Mouse (Mus musculus): Measurements from ENCODE around the gene Gbx1. TPM values are rescaled to one million over a fixed set of nuclear protein-coding genes. Genes with fewer than 3 reads are reported as not detected.

Gene Gbx1
- polyA plus RNA-seq, 1 experiment from 2014 or later = not detected

DNA sequence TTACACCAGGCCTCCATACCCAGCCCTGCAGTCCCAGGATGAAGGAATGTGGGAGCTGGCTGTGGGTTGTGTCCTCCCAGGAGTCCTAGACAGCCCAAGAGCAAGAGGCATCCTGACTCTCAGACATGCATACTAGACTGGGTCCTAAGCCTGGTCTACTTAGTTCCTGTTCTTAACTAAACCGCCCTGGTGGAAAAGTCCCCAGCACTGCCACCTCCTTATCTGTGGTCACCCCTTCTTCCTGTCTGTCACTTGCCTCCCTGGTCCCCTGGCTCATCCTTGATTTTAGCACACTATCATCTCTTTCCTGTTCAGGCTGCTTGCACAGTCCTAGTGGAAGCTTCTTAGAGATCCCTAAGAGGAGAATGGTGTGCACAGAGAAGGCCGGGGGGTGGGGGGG lies 21.5 kb downstream of the Gbx1 start:
- H3K27me3 ChIP-seq (ENCODE audit: insufficient read depth, low read length) = peaks cover 16% of the 10 kb centered on the region
- H3K4me2 ChIP-seq (replicated peaks; ENCODE audit: low read depth, low read length) = no peak overlapping the region
- WGBS = 57% methylated on average over 2 of the region's 2 CpGs
- no peak overlapping the region for H3K27ac ChIP-seq (ENCODE audit: low read length)
- peaks cover 15% of the 10 kb centered on the region for H3K36me3 ChIP-seq (ENCODE audit: insufficient read depth, low read length)
- no peak overlapping the region for H3K4me3 ChIP-seq (ENCODE audit: low read length)
- H3K9me3 ChIP-seq (ENCODE audit: low read length) = peaks cover 4% of the 10 kb centered on the region; the same call in 1 of the 2 replicates
- no peaks in the 10 kb centered on the region; the same call in 1 of the 2 replicates for H3K4me1 ChIP-seq (ENCODE audit: insufficient read depth, low read length)
- no peak overlapping the region for H3K9ac ChIP-seq (replicated peaks; ENCODE audit: low read length)
- no peak for ATAC-seq (ENCODE audit: low FRiP score, low TSS enrichment)

DNA sequence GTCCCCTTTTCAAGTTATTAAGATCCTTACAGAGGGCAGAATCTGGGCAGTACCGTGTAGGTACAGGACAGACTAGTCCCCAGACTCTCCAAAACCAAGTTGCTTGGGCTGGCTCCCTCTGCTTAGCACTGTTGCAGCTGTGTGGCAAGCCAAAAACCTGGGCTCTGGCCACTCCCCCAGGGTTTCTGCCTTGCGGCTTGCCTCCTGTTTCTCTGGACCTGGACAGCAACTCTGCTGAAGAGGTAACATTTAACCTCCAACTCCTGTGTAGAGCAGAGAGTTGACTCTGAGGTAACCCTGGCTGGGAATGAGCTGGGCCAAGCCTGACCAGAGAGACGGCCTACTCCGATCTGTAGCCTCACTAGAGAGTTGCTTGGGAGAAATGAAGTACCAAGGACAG lies 24.2 kb downstream of the Gbx1 start:
- peaks cover 16% of the 10 kb centered on the region for H3K27me3 ChIP-seq (ENCODE audit: insufficient read depth, low read length)
- H3K27ac ChIP-seq (ENCODE audit: low read length) = no peak overlapping the region
- no peak overlapping the region for H3K4me2 ChIP-seq (replicated peaks; ENCODE audit: low read depth, low read length)
- peaks cover 35% of the 10 kb centered on the region for H3K36me3 ChIP-seq (ENCODE audit: insufficient read depth, low read length)
- no peak overlapping the region for H3K4me3 ChIP-seq (ENCODE audit: low read length)
- ATAC-seq (ENCODE audit: low FRiP score, low TSS enrichment) = no peak
- peaks cover 7% of the 10 kb centered on the region for H3K4me1 ChIP-seq (ENCODE audit: insufficient read depth, low read length)
- 67% methylated on average over 4 of the region's 4 CpGs for WGBS
- H3K9me3 ChIP-seq (ENCODE audit: low read length) = no peaks in the 10 kb centered on the region
- H3K9ac ChIP-seq (replicated peaks; ENCODE audit: low read length) = no peak overlapping the region

DNA sequence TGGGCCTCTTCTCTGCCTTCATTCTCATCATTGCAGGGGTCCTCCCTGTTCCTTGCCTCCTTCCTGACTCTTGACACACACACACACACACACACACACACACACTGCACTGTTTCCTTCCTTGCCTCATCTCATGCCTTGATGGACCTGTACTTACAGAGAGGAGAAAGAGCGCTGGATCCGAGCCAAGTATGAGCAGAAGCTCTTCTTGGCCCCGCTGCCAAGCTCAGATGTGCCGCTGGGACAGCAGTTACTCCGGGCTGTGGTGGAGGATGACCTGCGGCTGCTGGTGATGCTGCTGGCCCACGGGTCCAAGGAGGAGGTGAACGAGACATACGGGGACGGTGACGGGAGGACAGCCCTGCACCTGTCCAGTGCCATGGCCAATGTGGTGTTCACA lies 26.2 kb downstream of the Gbx1 start:
- WGBS = 88% methylated on average over 11 of the region's 11 CpGs
- H3K4me3 ChIP-seq (ENCODE audit: low read length) = no peak overlapping the region
- no peaks in the 10 kb centered on the region for H3K9me3 ChIP-seq (ENCODE audit: low read length)
- H3K9ac ChIP-seq (replicated peaks; ENCODE audit: low read length) = no peak overlapping the region
- no peak overlapping the region for H3K4me2 ChIP-seq (replicated peaks; ENCODE audit: low read depth, low read length)
- peaks cover 13% of the 10 kb centered on the region for H3K27me3 ChIP-seq (ENCODE audit: insufficient read depth, low read length)
- peaks cover 40% of the 10 kb centered on the region for H3K36me3 ChIP-seq (ENCODE audit: insufficient read depth, low read length)
- ATAC-seq (ENCODE audit: low FRiP score, low TSS enrichment) = no peak
- no peak overlapping the region for H3K27ac ChIP-seq (ENCODE audit: low read length)
- H3K4me1 ChIP-seq (ENCODE audit: insufficient read depth, low read length) = peaks cover 7% of the 10 kb centered on the region

DNA sequence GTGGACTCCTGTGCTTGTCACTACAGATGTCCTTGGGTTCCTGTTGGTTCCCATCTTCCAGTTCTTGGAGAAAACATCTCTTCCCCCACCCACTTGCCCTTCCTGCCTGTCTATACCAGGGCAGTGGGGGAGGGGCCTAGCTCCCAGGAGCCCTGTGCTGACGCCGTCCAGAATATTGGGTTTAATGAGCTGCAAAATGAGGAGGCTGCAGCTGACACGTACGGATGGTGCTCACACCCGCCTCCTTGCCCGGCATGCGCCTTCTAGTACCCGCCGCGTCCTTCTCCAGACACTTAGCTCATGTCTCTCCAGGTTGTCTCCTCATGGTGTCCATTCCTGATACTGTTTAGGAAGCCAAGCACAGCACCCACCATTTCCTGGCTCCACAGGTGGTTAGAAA lies 27.9 kb downstream of the Gbx1 start:
- H3K9ac ChIP-seq (replicated peaks; ENCODE audit: low read length) = no peak overlapping the region
- peaks cover under 1% of the 10 kb centered on the region for H3K27me3 ChIP-seq (ENCODE audit: insufficient read depth, low read length)
- 52% methylated on average over 10 of the region's 10 CpGs for WGBS
- H3K4me2 ChIP-seq (replicated peaks; ENCODE audit: low read depth, low read length) = no peak overlapping the region
- ATAC-seq (ENCODE audit: low FRiP score, low TSS enrichment) = peak; percentile 8; the same call in 1 of the 2 replicates
- H3K36me3 ChIP-seq (ENCODE audit: insufficient read depth, low read length) = peaks cover 46% of the 10 kb centered on the region
- no peak overlapping the region for H3K27ac ChIP-seq (ENCODE audit: low read length)
- H3K9me3 ChIP-seq (ENCODE audit: low read length) = no peaks in the 10 kb centered on the region
- no peak overlapping the region for H3K4me3 ChIP-seq (ENCODE audit: low read length)
- peaks cover 7% of the 10 kb centered on the region for H3K4me1 ChIP-seq (ENCODE audit: insufficient read depth, low read length)

DNA sequence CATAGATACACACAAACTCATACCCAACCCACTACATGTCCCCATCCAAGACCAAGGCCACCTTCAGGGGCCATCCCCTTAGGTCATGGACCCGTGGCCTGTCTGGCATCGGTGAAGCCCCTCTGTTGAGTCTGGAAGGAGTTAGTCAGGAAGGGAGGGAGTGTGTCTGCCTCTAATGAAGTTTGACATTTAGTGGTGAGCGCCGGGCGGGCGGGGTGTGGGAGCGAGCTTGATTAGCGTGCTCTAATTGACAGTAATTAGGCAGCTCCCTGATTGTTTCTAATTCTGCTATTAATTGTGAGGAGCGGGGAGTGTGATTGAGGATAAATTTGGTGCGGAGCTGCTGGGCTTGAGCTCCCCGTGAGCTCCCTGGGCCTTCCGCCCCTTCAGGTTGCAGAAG lies 29.5 kb downstream of the Gbx1 start:
- WGBS = 72% methylated on average over 12 of the region's 12 CpGs
- H3K36me3 ChIP-seq (ENCODE audit: insufficient read depth, low read length) = peaks cover 55% of the 10 kb centered on the region
- no peak for ATAC-seq (ENCODE audit: low FRiP score, low TSS enrichment)

DNA sequence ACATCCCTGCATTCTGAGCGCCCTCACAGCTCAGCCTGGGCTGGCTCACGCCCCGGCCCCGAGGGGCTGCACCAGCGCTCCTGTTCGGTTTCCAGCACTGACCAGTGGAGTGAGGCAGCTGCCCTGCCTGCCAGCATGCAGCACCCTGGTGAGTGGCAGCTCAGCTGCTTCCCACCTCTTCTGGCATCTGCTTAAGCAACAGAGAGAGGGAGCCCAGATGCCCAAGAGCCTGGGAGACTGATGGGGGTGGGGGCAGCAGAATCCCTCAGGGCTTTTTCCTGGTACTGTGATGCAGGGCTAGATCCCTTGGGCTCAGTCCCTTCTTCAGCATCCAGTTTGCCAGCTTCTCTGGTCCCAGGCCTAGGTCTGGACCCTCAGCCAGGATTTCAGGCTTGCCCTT lies 30.2 kb downstream of the Gbx1 start:
- H3K9ac ChIP-seq (replicated peaks; ENCODE audit: low read length) = no peak overlapping the region
- no peaks in the 10 kb centered on the region for H3K27me3 ChIP-seq (ENCODE audit: insufficient read depth, low read length)
- no peak overlapping the region for H3K27ac ChIP-seq (ENCODE audit: low read length)
- 0 out of 2 replicates have a peak, but pooled peaks have one; percentile 27 for ATAC-seq (ENCODE audit: low FRiP score, low TSS enrichment)
- no peak overlapping the region for H3K4me3 ChIP-seq (ENCODE audit: low read length)
- peaks cover 7% of the 10 kb centered on the region; the same call in 1 of the 2 replicates for H3K4me1 ChIP-seq (ENCODE audit: insufficient read depth, low read length)
- H3K9me3 ChIP-seq (ENCODE audit: low read length) = no peaks in the 10 kb centered on the region
- 55% methylated on average over 6 of the region's 6 CpGs for WGBS
- H3K4me2 ChIP-seq (replicated peaks; ENCODE audit: low read depth, low read length) = no peak overlapping the region
- peaks cover 58% of the 10 kb centered on the region for H3K36me3 ChIP-seq (ENCODE audit: insufficient read depth, low read length)

More for the DNA sequence above, 29.5 kb downstream of the Gbx1 start:
- no peak overlapping the region for H3K4me2 ChIP-seq (replicated peaks; ENCODE audit: low read depth, low read length)
- H3K27ac ChIP-seq (ENCODE audit: low read length) = no peak overlapping the region
- H3K9me3 ChIP-seq (ENCODE audit: low read length) = no peaks in the 10 kb centered on the region
- H3K4me1 ChIP-seq (ENCODE audit: insufficient read depth, low read length) = peaks cover 7% of the 10 kb centered on the region; the same call in 1 of the 2 replicates
- H3K4me3 ChIP-seq (ENCODE audit: low read length) = no peak overlapping the region
- no peaks in the 10 kb centered on the region for H3K27me3 ChIP-seq (ENCODE audit: insufficient read depth, low read length)
- H3K9ac ChIP-seq (replicated peaks; ENCODE audit: low read length) = no peak overlapping the region

DNA sequence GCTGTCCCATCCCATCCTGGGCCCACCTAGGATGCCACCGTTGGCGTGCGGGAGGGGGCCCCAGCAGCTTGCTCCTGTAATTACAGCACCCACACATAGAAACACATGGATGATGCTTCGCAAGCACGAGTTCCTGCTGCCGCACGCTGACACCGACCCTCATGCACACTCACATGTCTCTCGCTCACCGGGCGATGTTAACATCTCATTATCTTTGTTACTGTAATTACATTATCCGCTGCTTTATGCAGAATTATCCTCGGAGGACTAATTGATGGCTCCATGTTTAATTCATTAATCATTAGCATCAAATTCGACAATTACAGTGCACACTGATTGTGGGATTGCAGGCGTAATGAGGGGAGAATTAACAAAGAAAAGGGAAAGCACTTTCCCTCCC lies 32.0 kb downstream of the Gbx1 start:
- Histone ChIP-seq H3K9me3 (ENCODE audit: low read length) (no peaks in the 10 kb centered on the region), H3K9ac (replicated peaks; ENCODE audit: low read length) (no peak overlapping the region), H3K4me1 (ENCODE audit: insufficient read depth, low read length) (peaks cover 7% of the 10 kb centered on the region; the same call in 1 of the 2 replicates), H3K27me3 (ENCODE audit: insufficient read depth, low read length) (no peaks in the 10 kb centered on the region), H3K4me2 (replicated peaks; ENCODE audit: low read depth, low read length) (no peak overlapping the region), H3K27ac (ENCODE audit: low read length) (no peak overlapping the region), H3K36me3 (ENCODE audit: insufficient read depth, low read length) (peaks cover 51% of the 10 kb centered on the region), H3K4me3 (ENCODE audit: low read length) (no peak overlapping the region)
- 93% methylated on average over 15 of the region's 15 CpGs for WGBS
- no peak for ATAC-seq (ENCODE audit: low FRiP score, low TSS enrichment)

DNA sequence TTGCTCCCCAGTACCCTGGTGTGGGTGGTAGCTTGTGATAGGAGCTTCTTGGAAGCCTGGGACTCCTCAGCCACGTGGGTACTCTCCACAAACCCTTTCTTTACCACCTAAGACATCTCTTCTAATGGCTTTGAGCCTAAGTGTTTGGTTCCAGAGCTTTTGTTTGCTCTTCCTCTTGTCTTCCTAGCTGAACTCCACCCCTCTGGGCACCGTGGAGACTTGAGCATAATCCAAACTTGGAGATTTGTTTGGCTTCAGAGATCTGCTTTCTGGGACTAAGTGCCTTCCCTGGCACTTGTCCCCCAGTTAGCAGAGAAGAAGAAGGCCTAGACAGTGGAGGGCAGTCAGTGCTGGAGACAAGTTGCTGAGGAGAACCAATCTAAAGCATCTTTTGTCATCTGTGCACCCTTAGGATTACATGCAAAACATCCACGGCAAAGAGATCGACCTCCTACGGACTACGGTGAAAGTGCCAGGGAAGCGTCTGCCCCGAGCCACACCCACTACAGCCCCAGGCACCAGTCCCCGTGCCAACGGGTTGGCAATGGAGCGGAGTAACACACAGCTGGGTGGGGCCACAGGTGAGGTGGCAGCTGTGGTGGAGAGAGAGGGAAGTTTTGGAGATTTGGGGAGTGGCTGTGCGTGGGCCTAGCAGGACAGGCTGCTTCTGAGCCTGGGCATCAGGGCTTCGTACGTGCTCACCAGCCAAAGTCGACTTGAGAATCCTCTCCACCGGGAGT lies 34.3 kb downstream of the Gbx1 start:
- no peak overlapping the region for H3K9ac ChIP-seq (replicated peaks; ENCODE audit: low read length)
- no peaks in the 10 kb centered on the region for H3K4me1 ChIP-seq (ENCODE audit: insufficient read depth, low read length)
- H3K4me2 ChIP-seq (replicated peaks; ENCODE audit: low read depth, low read length) = no peak overlapping the region
- no peak overlapping the region for H3K27ac ChIP-seq (ENCODE audit: low read length)
- no peaks in the 10 kb centered on the region for H3K27me3 ChIP-seq (ENCODE audit: insufficient read depth, low read length)
- H3K4me3 ChIP-seq (ENCODE audit: low read length) = no peak overlapping the region
- no peak for ATAC-seq (ENCODE audit: low FRiP score, low TSS enrichment)
- peaks cover 51% of the 10 kb centered on the region for H3K36me3 ChIP-seq (ENCODE audit: insufficient read depth, low read length)
- no peaks in the 10 kb centered on the region for H3K9me3 ChIP-seq (ENCODE audit: low read length)
- WGBS = 87% methylated on average over 16 of the region's 16 CpGs

DNA sequence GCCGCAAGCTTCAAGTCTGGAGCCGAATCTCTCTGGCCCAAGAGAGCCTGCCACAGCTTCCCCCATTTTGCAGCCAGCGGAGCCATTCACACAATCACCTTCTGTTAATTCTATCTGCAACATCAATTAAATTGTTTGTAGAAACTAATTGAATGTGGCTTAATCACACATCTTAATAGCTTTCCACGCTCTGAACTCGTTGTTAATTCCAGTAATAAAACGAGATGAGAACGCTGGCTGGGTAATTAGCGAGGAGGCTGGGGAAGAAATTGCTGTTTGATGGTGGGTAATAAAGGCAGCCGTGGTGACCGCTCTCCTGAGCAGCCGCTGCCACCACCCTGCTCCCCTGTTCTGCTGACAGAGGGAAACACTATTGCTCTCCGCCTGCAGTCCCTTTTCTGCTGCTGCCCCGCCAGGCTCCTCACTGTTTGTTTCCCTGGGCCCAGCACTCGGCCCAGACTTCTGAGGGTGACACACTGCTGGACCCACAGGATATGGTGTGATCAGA lies 36.5 kb downstream of the Gbx1 start:
- H3K4me3 ChIP-seq (ENCODE audit: low read length) = no peak overlapping the region
- no peak overlapping the region for H3K27ac ChIP-seq (ENCODE audit: low read length)
- peaks cover 5% of the 10 kb centered on the region for H3K4me1 ChIP-seq (ENCODE audit: insufficient read depth, low read length)
- H3K4me2 ChIP-seq (replicated peaks; ENCODE audit: low read depth, low read length) = no peak overlapping the region
- no peak for ATAC-seq (ENCODE audit: low FRiP score, low TSS enrichment)
- H3K9ac ChIP-seq (replicated peaks; ENCODE audit: low read length) = no peak overlapping the region
- 43% methylated on average over 14 of the region's 14 CpGs for WGBS
- H3K9me3 ChIP-seq (ENCODE audit: low read length) = no peaks in the 10 kb centered on the region
- peaks cover 50% of the 10 kb centered on the region for H3K36me3 ChIP-seq (ENCODE audit: insufficient read depth, low read length)
- H3K27me3 ChIP-seq (ENCODE audit: insufficient read depth, low read length) = no peaks in the 10 kb centered on the region

DNA sequence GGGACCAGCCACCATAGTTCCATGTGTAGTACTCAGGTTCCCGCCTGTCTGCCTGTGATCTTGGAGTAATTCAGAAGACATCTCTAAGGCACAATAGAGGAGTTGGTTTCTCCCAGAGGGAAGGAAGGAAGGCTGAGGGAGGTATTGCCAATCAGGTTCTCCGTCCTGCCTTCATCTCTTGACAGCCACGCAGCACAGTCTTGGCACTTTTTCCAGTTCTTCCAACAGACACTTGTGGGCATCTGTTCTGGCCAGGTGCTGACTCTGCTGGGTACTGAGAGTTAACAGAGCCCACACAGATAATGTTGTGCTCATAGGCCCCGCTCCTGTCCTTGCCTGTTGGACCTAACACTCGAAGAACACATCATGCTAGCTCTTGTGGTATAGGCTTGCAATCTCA lies 40.3 kb downstream of the Gbx1 start:
- Histone ChIP-seq H3K27me3 (ENCODE audit: insufficient read depth, low read length) (no peaks in the 10 kb centered on the region), H3K9me3 (ENCODE audit: low read length) (no peaks in the 10 kb centered on the region), H3K4me1 (ENCODE audit: insufficient read depth, low read length) (peaks cover 21% of the 10 kb centered on the region), H3K9ac (replicated peaks; ENCODE audit: low read length) (no peak overlapping the region), H3K36me3 (ENCODE audit: insufficient read depth, low read length) (peaks cover 31% of the 10 kb centered on the region), H3K4me2 (replicated peaks; ENCODE audit: low read depth, low read length) (no peak overlapping the region), H3K4me3 (ENCODE audit: low read length) (no peak overlapping the region), H3K27ac (ENCODE audit: low read length) (no peak overlapping the region)
- ATAC-seq (ENCODE audit: low FRiP score, low TSS enrichment) = no peak
- 94% methylated on average over 5 of the region's 5 CpGs for WGBS

All from kidney, embryonic 16.5 days (tissue).